Mouse (Mus musculus): ENCODE results near the gene Hnrnph2.

DNA sequence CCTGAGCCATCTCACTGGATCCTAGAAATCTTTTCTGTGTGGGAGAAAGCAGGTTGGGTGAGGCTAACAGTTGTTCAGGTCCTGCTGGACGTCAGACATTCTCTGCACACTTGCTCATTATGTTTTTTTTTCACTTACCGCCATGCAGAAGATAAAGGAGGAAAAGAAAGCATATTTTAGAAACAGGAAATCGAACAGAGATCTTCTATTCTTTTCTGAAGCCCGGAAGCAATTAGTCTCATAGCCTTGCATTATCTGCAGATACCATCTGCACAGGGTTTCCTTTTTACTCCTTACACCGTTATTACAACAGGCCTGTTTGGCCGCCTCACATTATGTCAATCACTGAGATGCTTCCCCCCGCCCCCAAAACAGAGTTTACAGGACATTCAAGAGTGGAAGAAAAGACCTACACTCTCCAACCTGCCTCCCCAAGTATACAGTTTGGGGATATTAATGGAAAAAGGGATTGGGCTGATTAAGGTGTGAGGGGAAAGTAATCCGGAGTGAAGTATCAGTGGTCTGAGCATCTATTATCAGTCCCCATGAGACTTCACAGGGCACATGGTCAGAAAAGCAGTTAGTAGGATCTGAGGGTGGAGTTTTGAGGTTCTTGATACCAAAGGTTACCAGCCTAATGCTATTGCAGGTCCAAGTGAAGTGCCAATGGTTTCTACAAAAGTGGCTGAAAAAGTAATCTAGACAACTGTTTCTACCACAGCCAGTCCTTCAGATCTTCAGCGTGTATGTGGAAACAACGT lies 40.2 kb downstream of the Hnrnph2 start:
- TF ChIP-seq POLR2A (IDR thresholded peaks at IDR 0.05; ENCODE audit: low read depth, low read length) = no peak
- TF ChIP-seq CTCF (IDR thresholded peaks at IDR 0.05; ENCODE audit: borderline replicate concordance, insufficient read depth, low read length) = no peak
